ENCODE assay signal across 12 mouse cellular contexts in the genomic region with DNA sequence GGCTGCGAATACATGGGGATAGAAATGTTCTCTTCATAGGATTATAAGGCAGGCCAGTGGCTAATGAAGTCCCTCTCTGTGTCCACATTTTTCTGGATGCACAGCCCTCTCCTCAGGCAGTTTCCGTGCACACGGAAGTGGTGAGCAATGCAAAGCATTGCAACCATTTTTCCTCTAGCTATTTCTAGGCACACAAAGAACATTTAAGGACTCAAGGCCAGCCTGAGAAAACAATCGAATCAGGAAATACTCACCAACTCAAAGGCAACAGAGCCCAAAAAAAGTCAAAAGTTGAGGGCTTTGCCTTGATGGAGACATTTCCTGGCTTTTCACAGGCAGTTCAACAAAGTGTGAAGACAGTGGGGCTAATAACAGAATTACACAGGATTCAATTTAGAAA. TPM values are rescaled to one million over a fixed set of nuclear protein-coding genes. Genes with fewer than 3 reads are reported as not detected.
DNase-seq lines count a peak whose midpoint lies in the region; ATAC-seq and TF ChIP-seq lines count a peak whose summit lies in the region.
"Had no signal": no experiment of that assay in that cellular context is flagged by ENCODE, and none has a peak within 500 bp of the region (broad histone marks: within the 10 kb centered on the region; RNA-seq: fewer than 3 reads in every experiment).

No protein-coding gene starts in this region.

- no peak overlapping the region for H3K4me2 ChIP-seq in forebrain, embryonic 13.5 days
- no peak overlapping the region for H3K4me2 ChIP-seq in forebrain, embryonic 14.5 days (ENCODE audit: low read length)
- no peak overlapping the region for H3K4me2 ChIP-seq in hindbrain, postnatal 0 days (ENCODE audit: low read depth, low read length)
- H3K4me2 ChIP-seq: midbrain, embryonic 12.5 days had no signal

- H3K9me3 ChIP-seq in forebrain, embryonic 13.5 days (replicated peaks), result no peaks in the 10 kb centered on the region
- no peaks in the 10 kb centered on the region for H3K9me3 ChIP-seq in forebrain, embryonic 14.5 days (replicated peaks; ENCODE audit: control insufficient read depth, low read length)
- H3K9me3 ChIP-seq in hindbrain, postnatal 0 days (ENCODE audit: low read length), result no peaks in the 10 kb centered on the region
- H3K9me3 ChIP-seq: midbrain, embryonic 12.5 days had no signal

- H3K36me3 ChIP-seq in forebrain, embryonic 13.5 days (ENCODE audit: poor library complexity, severe bottlenecking), result peaks cover 21% of the 10 kb centered on the region; the same call in 1 of the 2 replicates
- 0 out of 2 replicates have a peak, but pooled peaks cover 3% of the 10 kb centered on the region for H3K36me3 ChIP-seq in forebrain, embryonic 14.5 days (ENCODE audit: control insufficient read depth, insufficient read depth, low read length)
- H3K36me3 ChIP-seq in liver, adult 2 months (ENCODE audit: control insufficient read depth, insufficient read depth, low read length), result no peaks in the 10 kb centered on the region
- H3K36me3 ChIP-seq in hindbrain, postnatal 0 days (ENCODE audit: insufficient read depth, low read length), result no peaks in the 10 kb centered on the region

- H3K4me1 ChIP-seq in forebrain, embryonic 13.5 days, result peaks cover 38% of the 10 kb centered on the region
- H3K4me1 ChIP-seq in forebrain, embryonic 14.5 days (ENCODE audit: control insufficient read depth, insufficient read depth, low read length), result peaks cover 14% of the 10 kb centered on the region
- H3K4me1 ChIP-seq in liver, adult 2 months (ENCODE audit: control insufficient read depth, insufficient read depth, low read length), result peaks cover 51% of the 10 kb centered on the region
- 0 out of 2 replicates have a peak, but pooled peaks cover 3% of the 10 kb centered on the region for H3K4me1 ChIP-seq in hindbrain, postnatal 0 days (ENCODE audit: insufficient read depth, low read length)
- peaks cover 43% of the 10 kb centered on the region for H3K4me1 ChIP-seq in olfactory bulb, adult 2 months (ENCODE audit: control insufficient read depth, insufficient read depth, low read length)

- 0 out of 2 replicates have a peak overlapping the region, but pooled peaks have one; percentile 4 for H3K27ac ChIP-seq in forebrain, embryonic 13.5 days
- no peak overlapping the region for H3K27ac ChIP-seq in forebrain, embryonic 14.5 days (ENCODE audit: low read depth, low read length)
- peak overlapping the region; percentile 42 for H3K27ac ChIP-seq in liver, adult 2 months (replicated peaks; ENCODE audit: insufficient read depth, low read depth, low read length)
- H3K27ac ChIP-seq in hindbrain, postnatal 0 days, result peak overlapping the region; percentile 26; the same call in 1 of the 2 replicates
- peak overlapping the region; percentile 42; the same call in 1 of the 2 replicates for H3K27ac ChIP-seq in olfactory bulb, adult 2 months (ENCODE audit: insufficient read depth, low read depth, low read length)

- peaks cover 59% of the 10 kb centered on the region; the same call in 1 of the 2 replicates for H3K79me2 ChIP-seq in liver, adult 2 months (ENCODE audit: control insufficient read depth, insufficient read depth, low read length)

- 86% methylated on average over 4 of the region's 4 CpGs for WGBS in forebrain, embryonic 13.5 days
- WGBS in forebrain, embryonic 14.5 days, result 87% methylated on average over 4 of the region's 4 CpGs
- 51% methylated on average over 4 of the region's 4 CpGs for WGBS in liver, adult 2 months
- WGBS in hindbrain, postnatal 0 days, result 85% methylated on average over 4 of the region's 4 CpGs
- WGBS in olfactory bulb, adult 2 months, result 55% methylated on average over 4 of the region's 4 CpGs

- DNase-seq in forebrain, embryonic 14.5 days (ENCODE audit: low spot score), result no peak
- no peak for DNase-seq in liver, adult 2 months (ENCODE audit: extremely low read depth, low read depth, low spot score)
- DNase-seq in liver, result no peak
- no peak for DNase-seq in hindbrain, postnatal 0 days (ENCODE audit: low spot score)
- DNase-seq in adrenal gland, postnatal 25 days, result no peak
- no peak for DNase-seq in urinary bladder, postnatal 25 days (ENCODE audit: low spot score)
- DNase-seq: B cell, adult 2 months; cerebellum, adult 11 months; right cerebral cortex, adult 18-20 months had no signal

- TF ChIP-seq CTCF in liver, adult 2 months (IDR thresholded peaks at IDR 0.05; ENCODE audit: low read depth, low read length), result no peak
- no peak for TF ChIP-seq CTCF in hindbrain, postnatal 0 days (IDR thresholded peaks at IDR 0.05; ENCODE audit: low read depth)
- TF ChIP-seq CTCF in olfactory bulb, adult 2 months (IDR thresholded peaks at IDR 0.05; ENCODE audit: insufficient read depth, low read depth, low read length), result no peak

- H3K4me3 ChIP-seq in forebrain, embryonic 13.5 days, result no peak overlapping the region
- no peak overlapping the region for H3K4me3 ChIP-seq in forebrain, embryonic 14.5 days (ENCODE audit: low read depth, low read length)
- H3K4me3 ChIP-seq in liver, adult 2 months (ENCODE audit: insufficient read depth, low read depth, low read length), result no peak overlapping the region
- no peak overlapping the region for H3K4me3 ChIP-seq in hindbrain, postnatal 0 days (ENCODE audit: low read length)
- no peak overlapping the region for H3K4me3 ChIP-seq in olfactory bulb, adult 2 months (ENCODE audit: insufficient read depth, low read depth, low read length)
- H3K4me3 ChIP-seq: midbrain, embryonic 12.5 days had no signal

- no peak for TF ChIP-seq POLR2A in liver, adult 2 months (IDR thresholded peaks at IDR 0.05; ENCODE audit: extremely low read depth, insufficient read depth, low read length)
- TF ChIP-seq POLR2A in olfactory bulb, adult 2 months (IDR thresholded peaks at IDR 0.05; ENCODE audit: insufficient read depth, low read depth, low read length), result no peak

- H3K9ac ChIP-seq in forebrain, embryonic 13.5 days, result no peak overlapping the region
- H3K9ac ChIP-seq in forebrain, embryonic 14.5 days (ENCODE audit: low read length), result no peak overlapping the region
- H3K9ac ChIP-seq in liver, adult 2 months (ENCODE audit: low read depth, low read length), result no peak overlapping the region; the same call in 1 of the 2 replicates
- no peak overlapping the region for H3K9ac ChIP-seq in hindbrain, postnatal 0 days (replicated peaks; ENCODE audit: low read length)
- H3K9ac ChIP-seq: midbrain, embryonic 12.5 days had no signal

- no peak for ATAC-seq in forebrain, embryonic 13.5 days
- ATAC-seq in forebrain, embryonic 14.5 days, result no peak
- ATAC-seq in hindbrain, postnatal 0 days, result no peak

- H3K27me3 ChIP-seq in forebrain, embryonic 13.5 days, result no peaks in the 10 kb centered on the region
- H3K27me3 ChIP-seq in forebrain, embryonic 14.5 days (replicated peaks; ENCODE audit: control insufficient read depth, insufficient read depth, low read length), result no peaks in the 10 kb centered on the region
- no peaks in the 10 kb centered on the region for H3K27me3 ChIP-seq in liver, adult 2 months (ENCODE audit: control insufficient read depth, insufficient read depth, low read length)
- no peaks in the 10 kb centered on the region for H3K27me3 ChIP-seq in hindbrain, postnatal 0 days (ENCODE audit: insufficient read depth, low read length)
- H3K27me3 ChIP-seq: midbrain, embryonic 12.5 days had no signal

RNA-seq across cellular contexts. Expression of a gene that starts 21.0 kb away (rescaled TPM):
- 114 and 136 TPM in 2 replicates for polyA plus RNA-seq in forebrain, embryonic 13.5 days (2015; fragmentation: Nextera tagmentation; extraction: Ambion mirVana)
- polyA plus RNA-seq in forebrain, embryonic 14.5 days (2014; fragmentation: Nextera tagmentation; extraction: Ambion mirVana), result 101 and 128 TPM in 2 replicates
- 47.4 and 87.1 TPM in 2 replicates for total RNA-seq in liver, adult 2 months (2014; rRNA removed)
- polyA plus RNA-seq in liver, adult 2 months (2012; rRNA removed), result 125 and 145 TPM in 2 replicates
- total RNA-seq in hindbrain, postnatal 0 days (2014; rRNA removed), result 81.3 and 85.7 TPM in 2 replicates
- 114 and 115 TPM in 2 replicates for polyA plus RNA-seq in hindbrain, postnatal 0 days (2015; fragmentation: Nextera tagmentation; extraction: Ambion mirVana)
- polyA plus RNA-seq in olfactory bulb, adult 2 months (2012; ENCODE audit: insufficient read depth, insufficient read length, low replicate concordance, missing spikeins), result 498 TPM in 1 of 2 replicates, not detected in the other
- 204 and 206 TPM in 2 replicates for total RNA-seq in adrenal gland, postnatal 25 days (2021)

RNA-seq across cellular contexts. Expression of a gene that starts 40.5 kb away (rescaled TPM):
- polyA plus RNA-seq in forebrain, embryonic 13.5 days (2015; fragmentation: Nextera tagmentation; extraction: Ambion mirVana), result 351 and 356 TPM in 2 replicates
- polyA plus RNA-seq in forebrain, embryonic 14.5 days (2014; fragmentation: Nextera tagmentation; extraction: Ambion mirVana), result 345 and 412 TPM in 2 replicates
- total RNA-seq in liver, adult 2 months (2014; rRNA removed), result 64.8 and 73.2 TPM in 2 replicates
- polyA plus RNA-seq in liver, adult 2 months (2012; rRNA removed), result 86.3 and 91.2 TPM in 2 replicates
- total RNA-seq in hindbrain, postnatal 0 days (2014; rRNA removed), result 347 and 472 TPM in 2 replicates
- polyA plus RNA-seq in hindbrain, postnatal 0 days (2015; fragmentation: Nextera tagmentation; extraction: Ambion mirVana), result 309 TPM in 2 replicates
- not detected in 2 replicates for polyA plus RNA-seq in olfactory bulb, adult 2 months (2012; ENCODE audit: insufficient read depth, insufficient read length, low replicate concordance, missing spikeins)
- 222 and 254 TPM in 2 replicates for total RNA-seq in adrenal gland, postnatal 25 days (2021)

RNA-seq across cellular contexts. Expression of a gene that starts 40.7 kb away (rescaled TPM):
- polyA plus RNA-seq in forebrain, embryonic 13.5 days (2015; fragmentation: Nextera tagmentation; extraction: Ambion mirVana), result 4.3 and 4.4 TPM in 2 replicates
- 6.1 and 6.9 TPM in 2 replicates for polyA plus RNA-seq in forebrain, embryonic 14.5 days (2014; fragmentation: Nextera tagmentation; extraction: Ambion mirVana)
- 0.18 and 0.54 TPM in 2 replicates for total RNA-seq in liver, adult 2 months (2014; rRNA removed)
- 1.2 and 1.5 TPM in 2 replicates for polyA plus RNA-seq in liver, adult 2 months (2012; rRNA removed)
- 4.1 and 5.8 TPM in 2 replicates for total RNA-seq in hindbrain, postnatal 0 days (2014; rRNA removed)
- polyA plus RNA-seq in hindbrain, postnatal 0 days (2015; fragmentation: Nextera tagmentation; extraction: Ambion mirVana), result 12.5 and 15.0 TPM in 2 replicates
- polyA plus RNA-seq in olfactory bulb, adult 2 months (2012; ENCODE audit: insufficient read depth, insufficient read length, low replicate concordance, missing spikeins), result not detected in 2 replicates
- 1.1 and 1.4 TPM in 2 replicates for total RNA-seq in adrenal gland, postnatal 25 days (2021)

RNA-seq across cellular contexts. Expression of a gene that starts 59.9 kb away (rescaled TPM):
- polyA plus RNA-seq in forebrain, embryonic 13.5 days (2015; fragmentation: Nextera tagmentation; extraction: Ambion mirVana), result 0.21 and 0.30 TPM in 2 replicates
- polyA plus RNA-seq in forebrain, embryonic 14.5 days (2014; fragmentation: Nextera tagmentation; extraction: Ambion mirVana), result 0.11 and 0.38 TPM in 2 replicates
- total RNA-seq in liver, adult 2 months (2014; rRNA removed), result not detected in 2 replicates
- polyA plus RNA-seq in liver, adult 2 months (2012; rRNA removed), result 0.04 TPM in 1 of 2 replicates, not detected in the other
- total RNA-seq in hindbrain, postnatal 0 days (2014; rRNA removed), result 0.07 TPM in 1 of 2 replicates, not detected in the other
- polyA plus RNA-seq in hindbrain, postnatal 0 days (2015; fragmentation: Nextera tagmentation; extraction: Ambion mirVana), result 0.53 and 0.62 TPM in 2 replicates
- polyA plus RNA-seq in olfactory bulb, adult 2 months (2012; ENCODE audit: insufficient read depth, insufficient read length, low replicate concordance, missing spikeins), result not detected in 2 replicates
- total RNA-seq in adrenal gland, postnatal 25 days (2021), result 0.21 TPM in 1 of 2 replicates, not detected in the other

Comparison
In these comparisons a context has a peak if more than half of its experiments do, and no peak if none do; other contexts are left out.
1. RNA of a gene that starts 40.5 kb away (polyA plus RNA-seq): 345 to 412 TPM in forebrain, embryonic 14.5 days, 351 to 356 TPM in forebrain, embryonic 13.5 days, 309 TPM in hindbrain, postnatal 0 days and 86.3 to 91.2 TPM in liver, adult 2 months; not detected in olfactory bulb, adult 2 months; every median in the first group is over 10 times any median in the second.